Mouse (Mus musculus): ENCODE results near the gene Plekhh3. TPM values are rescaled to one million over a fixed set of nuclear protein-coding genes. Genes with fewer than 3 reads are reported as not detected.
A peak's percentile ranks its signal among the peaks of the same experiment; 100 is the strongest.

The Plekhh3 gene
- polyA plus RNA-seq, 2 experiments = 17.4 to 20.5 TPM

GRCm38 (mm10) chr11:101200986-101201385 lies 29.8 kb upstream of the Plekhh3 start:
- peak; percentile 42 for DNase-seq (ENCODE audit: low spot score)
- 28% methylated on average over 7 of the region's 7 CpGs for WGBS

DNA sequence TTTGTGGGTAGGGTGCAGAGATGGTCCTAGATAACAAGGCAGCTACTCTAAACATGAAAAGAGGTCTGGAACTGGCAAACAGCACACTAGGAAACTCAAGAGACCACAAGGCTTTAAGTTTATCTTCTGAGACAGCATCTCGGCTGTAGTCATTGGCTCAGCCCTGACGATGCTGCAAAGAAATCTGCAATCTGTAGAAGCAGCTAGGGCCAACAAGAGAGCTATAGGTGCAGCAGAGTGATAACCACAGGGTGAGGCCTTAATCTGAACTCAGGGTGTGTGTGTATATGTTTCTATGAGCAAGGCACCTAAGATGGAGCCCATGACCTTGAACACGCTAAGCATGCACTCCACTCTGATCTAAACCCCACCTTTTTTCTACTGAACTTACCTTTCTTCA lies 28.4 kb upstream of the Plekhh3 start:
- Histone ChIP-seq H3K4me2 (replicated peaks; ENCODE audit: low read depth, low read length, severe bottlenecking) (no peak overlapping the region), H3K27me3 (ENCODE audit: control insufficient read depth, insufficient read depth, low read length) (no peaks in the 10 kb centered on the region), H3K9me3 (ENCODE audit: control insufficient read depth, low read length) (no peaks in the 10 kb centered on the region), H3K27ac (replicated peaks; ENCODE audit: low read depth, low read length) (no peak overlapping the region), H3K36me3 (ENCODE audit: control insufficient read depth, insufficient read depth, low read length) (peaks cover 75% of the 10 kb centered on the region), H3K4me1 (ENCODE audit: control insufficient read depth, insufficient read depth, low read length) (no peaks in the 10 kb centered on the region), H3K9ac (ENCODE audit: low read depth, low read length, severe bottlenecking) (no peak overlapping the region), H3K4me3 (replicated peaks; ENCODE audit: low read length) (no peak overlapping the region)
- 93% methylated on average over 3 of the region's 3 CpGs for WGBS
- DNase-seq (ENCODE audit: low spot score) (no peak), ATAC-seq (ENCODE audit: low FRiP score, low read depth) (no peak)
- no peak for TF ChIP-seq POLR2A (IDR thresholded peaks at IDR 0.05; ENCODE audit: borderline replicate concordance, extremely low read depth, insufficient read depth, insufficient read length)

More at GRCm38 (mm10) chr11:101200986-101201385, 29.8 kb upstream of the Plekhh3 start:
- H3K27ac ChIP-seq (replicated peaks; ENCODE audit: low read depth, low read length) = no peak overlapping the region
- no peak overlapping the region for H3K4me3 ChIP-seq (replicated peaks; ENCODE audit: low read length)
- no peak for TF ChIP-seq POLR2A (IDR thresholded peaks at IDR 0.05; ENCODE audit: borderline replicate concordance, extremely low read depth, insufficient read depth, insufficient read length)
- no peak overlapping the region for H3K9ac ChIP-seq (ENCODE audit: low read depth, low read length, severe bottlenecking)
- no peaks in the 10 kb centered on the region for H3K27me3 ChIP-seq (ENCODE audit: control insufficient read depth, insufficient read depth, low read length)
- H3K4me2 ChIP-seq (replicated peaks; ENCODE audit: low read depth, low read length, severe bottlenecking) = no peak overlapping the region
- ATAC-seq (ENCODE audit: low FRiP score, low read depth) = no peak
- H3K9me3 ChIP-seq (ENCODE audit: control insufficient read depth, low read length) = no peaks in the 10 kb centered on the region
- H3K4me1 ChIP-seq (ENCODE audit: control insufficient read depth, insufficient read depth, low read length) = no peaks in the 10 kb centered on the region
- peaks cover 71% of the 10 kb centered on the region for H3K36me3 ChIP-seq (ENCODE audit: control insufficient read depth, insufficient read depth, low read length)

DNA sequence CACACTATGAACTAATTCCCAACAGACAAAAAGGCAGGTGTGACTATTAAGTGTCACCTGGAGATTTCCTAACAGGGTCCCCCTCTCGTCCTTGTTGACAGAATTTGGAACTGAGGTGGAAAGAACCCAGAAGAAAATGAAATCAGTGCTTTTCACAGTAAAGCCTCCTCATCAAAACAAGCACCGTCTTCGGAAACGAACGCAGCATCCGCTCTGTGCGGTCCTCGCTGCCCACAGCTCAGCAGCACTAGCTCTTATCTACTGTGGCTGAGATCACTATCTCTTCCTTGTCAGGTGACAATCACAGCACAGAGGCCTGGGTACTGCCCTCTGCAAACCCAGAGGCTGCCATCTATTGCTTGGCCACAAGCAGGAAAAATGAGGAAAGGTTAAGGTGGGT lies 25.0 kb upstream of the Plekhh3 start:
- WGBS = 95% methylated on average over 8 of the region's 8 CpGs
- H3K9ac ChIP-seq (ENCODE audit: low read depth, low read length, severe bottlenecking) = no peak overlapping the region
- H3K4me2 ChIP-seq (replicated peaks; ENCODE audit: low read depth, low read length, severe bottlenecking) = no peak overlapping the region
- no peak for TF ChIP-seq POLR2A (IDR thresholded peaks at IDR 0.05; ENCODE audit: borderline replicate concordance, extremely low read depth, insufficient read depth, insufficient read length)
- H3K27ac ChIP-seq (replicated peaks; ENCODE audit: low read depth, low read length) = no peak overlapping the region
- no peaks in the 10 kb centered on the region for H3K27me3 ChIP-seq (ENCODE audit: control insufficient read depth, insufficient read depth, low read length)
- peaks cover 74% of the 10 kb centered on the region for H3K36me3 ChIP-seq (ENCODE audit: control insufficient read depth, insufficient read depth, low read length)
- no peak for DNase-seq (ENCODE audit: low spot score)
- no peak overlapping the region for H3K4me3 ChIP-seq (replicated peaks; ENCODE audit: low read length)
- no peaks in the 10 kb centered on the region for H3K4me1 ChIP-seq (ENCODE audit: control insufficient read depth, insufficient read depth, low read length)
- no peak for ATAC-seq (ENCODE audit: low FRiP score, low read depth)
- no peaks in the 10 kb centered on the region for H3K9me3 ChIP-seq (ENCODE audit: control insufficient read depth, low read length)

DNA sequence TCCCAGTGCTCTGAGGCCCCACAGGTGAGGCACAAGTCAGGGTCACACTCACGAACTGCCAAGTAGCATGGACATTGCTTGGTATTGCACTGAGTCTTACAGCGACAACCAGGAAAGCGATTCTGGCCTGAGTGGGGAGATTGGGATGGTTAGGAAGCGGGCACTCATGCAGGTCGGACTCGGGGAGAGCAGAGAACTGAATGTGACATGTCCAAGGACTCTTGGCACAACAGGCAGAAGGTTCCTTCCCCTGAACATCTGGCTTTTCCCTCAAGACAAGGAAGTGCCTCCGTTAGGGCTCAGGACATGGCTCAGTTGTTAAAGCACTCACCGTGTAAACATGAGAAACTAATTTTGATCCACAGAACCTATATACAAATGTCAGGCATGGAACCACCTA lies 24.4 kb upstream of the Plekhh3 start:
- WGBS = 79% methylated on average over 8 of the region's 8 CpGs
- peaks cover 68% of the 10 kb centered on the region for H3K36me3 ChIP-seq (ENCODE audit: control insufficient read depth, insufficient read depth, low read length)

DNA sequence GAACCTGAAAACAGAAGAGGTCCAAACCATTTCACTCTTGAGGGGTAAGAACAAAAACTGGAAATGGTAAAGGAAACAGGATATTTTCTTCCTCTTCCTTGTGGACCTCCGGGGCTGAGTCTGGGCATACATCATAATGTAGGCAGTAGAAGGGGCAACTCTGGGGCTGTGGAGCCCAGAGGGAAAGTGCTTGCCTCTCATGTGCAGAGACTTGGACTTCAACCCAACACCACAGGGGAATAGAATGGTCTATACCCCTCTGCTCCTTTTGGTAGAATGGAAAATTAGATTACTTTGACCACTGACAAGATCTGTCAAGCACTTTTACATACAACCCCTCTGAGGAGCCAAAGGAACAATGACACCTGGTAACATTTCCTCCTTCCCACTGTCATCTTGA lies 23.9 kb upstream of the Plekhh3 start:
- no peak for ATAC-seq (ENCODE audit: low FRiP score, low read depth)
- Histone ChIP-seq H3K4me1 (ENCODE audit: control insufficient read depth, insufficient read depth, low read length) (peaks cover 7% of the 10 kb centered on the region), H3K4me2 (replicated peaks; ENCODE audit: low read depth, low read length, severe bottlenecking) (no peak overlapping the region), H3K36me3 (ENCODE audit: control insufficient read depth, insufficient read depth, low read length) (peaks cover 63% of the 10 kb centered on the region), H3K9ac (ENCODE audit: low read depth, low read length, severe bottlenecking) (no peak overlapping the region), H3K9me3 (ENCODE audit: control insufficient read depth, low read length) (no peaks in the 10 kb centered on the region), H3K4me3 (replicated peaks; ENCODE audit: low read length) (no peak overlapping the region), H3K27me3 (ENCODE audit: control insufficient read depth, insufficient read depth, low read length) (no peaks in the 10 kb centered on the region), H3K27ac (replicated peaks; ENCODE audit: low read depth, low read length) (no peak overlapping the region)
- 67% methylated on average over 1 of the region's 1 CpGs for WGBS
- no peak for DNase-seq (ENCODE audit: low spot score)
- TF ChIP-seq POLR2A (IDR thresholded peaks at IDR 0.05; ENCODE audit: borderline replicate concordance, extremely low read depth, insufficient read depth, insufficient read length) = no peak

More for the DNA sequence above, 24.4 kb upstream of the Plekhh3 start:
- no peak for DNase-seq (ENCODE audit: low spot score)
- no peak overlapping the region for H3K27ac ChIP-seq (replicated peaks; ENCODE audit: low read depth, low read length)
- ATAC-seq (ENCODE audit: low FRiP score, low read depth) = no peak
- no peak overlapping the region for H3K4me2 ChIP-seq (replicated peaks; ENCODE audit: low read depth, low read length, severe bottlenecking)
- H3K9ac ChIP-seq (ENCODE audit: low read depth, low read length, severe bottlenecking) = no peak overlapping the region
- H3K4me1 ChIP-seq (ENCODE audit: control insufficient read depth, insufficient read depth, low read length) = 0 out of 2 replicates have a peak, but pooled peaks cover 4% of the 10 kb centered on the region
- H3K27me3 ChIP-seq (ENCODE audit: control insufficient read depth, insufficient read depth, low read length) = no peaks in the 10 kb centered on the region
- no peak overlapping the region for H3K4me3 ChIP-seq (replicated peaks; ENCODE audit: low read length)
- TF ChIP-seq POLR2A (IDR thresholded peaks at IDR 0.05; ENCODE audit: borderline replicate concordance, extremely low read depth, insufficient read depth, insufficient read length) = no peak
- H3K9me3 ChIP-seq (ENCODE audit: control insufficient read depth, low read length) = no peaks in the 10 kb centered on the region

- H3K27ac ChIP-seq (replicated peaks; ENCODE audit: low read depth, low read length) = no peak overlapping the region
- no peak for TF ChIP-seq POLR2A (IDR thresholded peaks at IDR 0.05; ENCODE audit: borderline replicate concordance, extremely low read depth, insufficient read depth, insufficient read length)
- H3K9ac ChIP-seq (ENCODE audit: low read depth, low read length, severe bottlenecking) = no peak overlapping the region
- DNase-seq (ENCODE audit: low spot score) (no peak), ATAC-seq (ENCODE audit: low FRiP score, low read depth) (no peak)
- no peaks in the 10 kb centered on the region for H3K27me3 ChIP-seq (ENCODE audit: control insufficient read depth, insufficient read depth, low read length)
- H3K4me2 ChIP-seq (replicated peaks; ENCODE audit: low read depth, low read length, severe bottlenecking) = no peak overlapping the region
- 91% methylated on average over 6 of the region's 6 CpGs for WGBS
- H3K4me1 ChIP-seq (ENCODE audit: control insufficient read depth, insufficient read depth, low read length) = peaks cover 11% of the 10 kb centered on the region
- H3K9me3 ChIP-seq (ENCODE audit: control insufficient read depth, low read length) = no peaks in the 10 kb centered on the region
- H3K36me3 ChIP-seq (ENCODE audit: control insufficient read depth, insufficient read depth, low read length) = peaks cover 59% of the 10 kb centered on the region
- no peak overlapping the region for H3K4me3 ChIP-seq (replicated peaks; ENCODE audit: low read length)
Measured at GRCm38 (mm10) chr11:101194643-101195042, 23.5 kb upstream of the Plekhh3 start.

All from limb, embryonic 14.5 days (tissue).